Mouse (Mus musculus) MEL (cell line): Measurements from ENCODE around the gene Mpg. TPM values are rescaled to one million over a fixed set of nuclear protein-coding genes. Genes with fewer than 3 reads are reported as not detected.

Source experiments
- DNase-seq: peaks from one replicate; pipeline ENCODE4 v3.0.0; 2011; ENCODE audit warnings: low read depth, low spot score
- H3K27ac ChIP-seq: 2 replicates; pipeline ENCODE4 v1.5.1; 2012; ENCODE audit warnings: low read depth, mild to moderate bottlenecking, control low read depth, low read length, moderate library complexity; ENCODE audit not compliant: control insufficient read depth
- H3K27me3 ChIP-seq, 2 experiments: fragments of 150-350 bp in 1 of 2; sonication (generic) in 1 of 2; 2 replicates each; pipeline ENCODE4 v1.6.1; 2012; ENCODE audit warnings: low read length in 2 of 2, mild to moderate bottlenecking in 2 of 2, improper control_type of control experiment in 1 of 2, moderate library complexity in 1 of 2; ENCODE audit not compliant: insufficient read depth in 2 of 2, control insufficient read depth in 1 of 2
- H3K36me3 ChIP-seq, 2 experiments: 2 replicates each; pipeline ENCODE4 v1.6.1; 2012 to 2014; ENCODE audit warnings: low read length in 2 of 2, improper control_type of control experiment in 1 of 2, inconsistent platforms in 1 of 2, mild to moderate bottlenecking in 1 of 2; ENCODE audit not compliant: insufficient read depth in 2 of 2, control insufficient read depth in 1 of 2
- H3K4me1 ChIP-seq, 2 experiments: fragments of 150-350 bp in 1 of 2; sonication (generic) in 1 of 2; 2 replicates each; pipeline ENCODE4 v1.6.1; 2012; ENCODE audit warnings: low read length in 2 of 2, improper control_type of control experiment in 1 of 2, mild to moderate bottlenecking in 1 of 2; ENCODE audit not compliant: insufficient read depth in 2 of 2, control insufficient read depth in 1 of 2
- H3K4me3 ChIP-seq, 2 experiments: fragments of 150-350 bp in 1 of 2; sonication (generic) in 1 of 2; 2 replicates each; pipeline ENCODE4 v1.5.1; 2012; ENCODE audit warnings: low read depth in 2 of 2, low read length in 2 of 2, mild to moderate bottlenecking in 2 of 2, moderate library complexity in 2 of 2, control low read depth in 1 of 2, improper control_type of control experiment in 1 of 2; ENCODE audit not compliant: control insufficient read depth in 1 of 2, insufficient read depth in 1 of 2
- H3K79me2 ChIP-seq: 2 replicates; pipeline ENCODE4 v1.6.1; 2012; ENCODE audit warnings: mild to moderate bottlenecking, low read length, moderate library complexity; ENCODE audit not compliant: control insufficient read depth, poor library complexity, insufficient read depth
- H3K9ac ChIP-seq: 2 replicates; pipeline ENCODE4 v1.6.1; 2012; ENCODE audit warnings: low read depth, mild to moderate bottlenecking, control low read depth, low read length, moderate library complexity; ENCODE audit not compliant: control insufficient read depth, poor library complexity, severe bottlenecking
- H3K9me3 ChIP-seq: fragments of 150-350 bp; sonication (generic); replicated peaks from 2 replicates; pipeline ENCODE4 v1.6.1; 2012; ENCODE audit warnings: mild to moderate bottlenecking, low read length, improper control_type of control experiment, moderate library complexity; ENCODE audit not compliant: insufficient read depth
- BHLHE40 ChIP-seq: IDR thresholded peaks from 2 replicates; pipeline ENCODE4 v1.6.1; 2012; ENCODE audit warnings: low read depth, mild to moderate bottlenecking, inconsistent platforms, low read length, improper control_type of control experiment, borderline replicate concordance
- CHD2 ChIP-seq: IDR thresholded peaks from 2 replicates; pipeline ENCODE4 v1.6.1; 2011; ENCODE audit warnings: low read length, improper control_type of control experiment
- E2F4 ChIP-seq: IDR thresholded peaks from 2 replicates; pipeline ENCODE4 v1.6.1; 2011; ENCODE audit warnings: low read depth, low read length, improper control_type of control experiment, borderline replicate concordance
- ETS1 ChIP-seq: IDR thresholded peaks from 2 replicates; pipeline ENCODE4 v1.6.1; 2012; ENCODE audit warnings: low read depth, mild to moderate bottlenecking, inconsistent platforms, low read length, improper control_type of control experiment, moderate library complexity
- GABPA ChIP-seq: IDR thresholded peaks from 2 replicates; pipeline ENCODE4 v1.6.1; 2012; ENCODE audit warnings: low read depth, mild to moderate bottlenecking, inconsistent platforms, low read length, improper control_type of control experiment, moderate library complexity
- KAT2A ChIP-seq: conservative IDR thresholded peaks from 2 replicates; pipeline ENCODE4 v1.6.1; 2012; ENCODE audit warnings: low read depth, low read length, improper control_type of control experiment, inconsistent platforms
- MAFK ChIP-seq: IDR thresholded peaks from 2 replicates; pipeline ENCODE4 v1.6.1; 2011; ENCODE audit warnings: low read depth, mild to moderate bottlenecking, low read length, improper control_type of control experiment, borderline replicate concordance
- MAX ChIP-seq: IDR thresholded peaks from 2 replicates; pipeline ENCODE4 v1.6.1; 2011; ENCODE audit warnings: low read length, improper control_type of control experiment
- MAZ ChIP-seq: IDR thresholded peaks from 2 replicates; pipeline ENCODE4 v1.6.1; 2012; ENCODE audit warnings: low read depth, mild to moderate bottlenecking, inconsistent platforms, low read length, improper control_type of control experiment
- MXI1 ChIP-seq: IDR thresholded peaks from 2 replicates; pipeline ENCODE4 v1.6.1; 2011; ENCODE audit warnings: mild to moderate bottlenecking, low read depth, low read length, improper control_type of control experiment
- MYB ChIP-seq: IDR thresholded peaks from 2 replicates; pipeline ENCODE4 v1.6.1; 2011; ENCODE audit warnings: mild to moderate bottlenecking, low read depth, low read length, improper control_type of control experiment
- MYC ChIP-seq: IDR thresholded peaks from 2 replicates; pipeline ENCODE4 v1.6.1; 2011; ENCODE audit warnings: low read depth, mild to moderate bottlenecking, low read length, improper control_type of control experiment, moderate library complexity
- NELFE ChIP-seq: IDR thresholded peaks from 2 replicates; pipeline ENCODE4 v1.6.1; 2011; ENCODE audit warnings: low read depth, low read length, improper control_type of control experiment
- POLR2AphosphoS2 ChIP-seq: IDR thresholded peaks from 2 replicates; pipeline ENCODE4 v1.6.1; 2011; ENCODE audit warnings: low read length, improper control_type of control experiment
- RAD21 ChIP-seq: IDR thresholded peaks from 2 replicates; pipeline ENCODE4 v1.6.1; 2011; ENCODE audit warnings: mild to moderate bottlenecking, low read depth, low read length, improper control_type of control experiment
- RCOR1 ChIP-seq: IDR thresholded peaks from 2 replicates; pipeline ENCODE4 v1.6.1; 2012; ENCODE audit warnings: low read depth, mild to moderate bottlenecking, inconsistent platforms, low read length, improper control_type of control experiment
- SMC3 ChIP-seq: IDR thresholded peaks from 2 replicates; pipeline ENCODE4 v1.6.1; 2011; ENCODE audit warnings: low read depth, low read length, improper control_type of control experiment
- TAL1 ChIP-seq: IDR thresholded peaks from 2 replicates; pipeline ENCODE4 v1.6.1; 2012; ENCODE audit warnings: mild to moderate bottlenecking, inconsistent platforms, low read length, moderate library complexity, mixed read lengths
- TBP ChIP-seq: IDR thresholded peaks from 2 replicates; pipeline ENCODE4 v1.8.0; 2011; ENCODE audit warnings: low read depth, low read length, improper control_type of control experiment
- UBTF ChIP-seq: IDR thresholded peaks from 2 replicates; pipeline ENCODE4 v1.6.1; 2012; ENCODE audit warnings: low read depth, mild to moderate bottlenecking, inconsistent platforms, low read length, improper control_type of control experiment, moderate library complexity, borderline replicate concordance; ENCODE audit not compliant: insufficient read depth
- ZC3H11A ChIP-seq: IDR thresholded peaks from 2 replicates; pipeline ENCODE4 v1.6.1; 2012; ENCODE audit warnings: low read depth, mild to moderate bottlenecking, inconsistent platforms, low read length, improper control_type of control experiment
- ZKSCAN1 ChIP-seq: IDR thresholded peaks from 2 replicates; pipeline ENCODE4 v1.6.1; 2012; ENCODE audit warnings: low read depth, mild to moderate bottlenecking, inconsistent platforms, low read length, improper control_type of control experiment, moderate library complexity
- polyA plus RNA-seq, 2 experiments: library from polyadenylated mRNA; stranded (reverse) in 1 of 2; unstranded in 1 of 2; fragments of >175 nt in 1 of 2; fragments of >200 nt in 1 of 2; gene quantifications; 2 replicates each; pipeline versions ENCODE4 v1.2.1 to v1.2.4; 2012; ENCODE audit warnings: low replicate concordance in 2 of 2, low read depth in 1 of 2; ENCODE audit not compliant: insufficient read length in 2 of 2, insufficient read depth in 1 of 2, missing spikeins in 1 of 2
- total RNA-seq: library from RNA; depleted of rRNA; stranded (reverse); fragments of 300-350 nt; gene quantifications from 2 replicates; pipeline ENCODE4 v1.2.3, GENCODE M21; 2012

The Mpg gene
- total and polyA plus RNA-seq, 3 experiments, result 42.0 to 43.2 TPM; not detected in 1

DNA sequence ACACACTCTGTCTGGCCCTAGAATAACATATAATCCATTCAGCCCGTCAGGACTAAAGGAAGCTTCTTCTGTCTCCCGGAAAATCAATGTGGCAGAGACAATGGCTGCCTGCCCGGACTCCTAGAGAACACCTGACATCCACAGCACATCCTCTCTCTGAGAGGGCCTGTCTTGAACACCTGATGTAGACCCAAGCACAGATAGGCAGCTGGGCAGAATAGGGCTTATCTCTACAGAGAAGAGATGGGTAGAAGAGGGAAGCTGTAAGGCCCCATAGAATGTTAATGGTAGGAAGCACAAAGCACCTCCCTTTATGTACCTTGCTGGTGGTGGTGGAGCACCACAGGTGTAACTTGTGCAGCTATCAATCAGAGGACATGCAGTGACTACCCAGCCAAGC, 15.9 kb downstream of the Mpg start (continued):
- TF ChIP-seq MYB, result no peak
- TF ChIP-seq MYC, result no peak
- TF ChIP-seq TAL1, result peak; percentile 47
- no peak for TF ChIP-seq MAZ
- no peak for TF ChIP-seq GABPA
- TF ChIP-seq BHLHE40, result no peak
- TF ChIP-seq SMC3, result no peak
- no peak for TF ChIP-seq MAX
- no peak for TF ChIP-seq POLR2AphosphoS2
- no peak for TF ChIP-seq KAT2A
- TF ChIP-seq RCOR1, result peak; percentile 42; the same call in 1 of the 2 replicates
- TF ChIP-seq MXI1, result no peak

DNA sequence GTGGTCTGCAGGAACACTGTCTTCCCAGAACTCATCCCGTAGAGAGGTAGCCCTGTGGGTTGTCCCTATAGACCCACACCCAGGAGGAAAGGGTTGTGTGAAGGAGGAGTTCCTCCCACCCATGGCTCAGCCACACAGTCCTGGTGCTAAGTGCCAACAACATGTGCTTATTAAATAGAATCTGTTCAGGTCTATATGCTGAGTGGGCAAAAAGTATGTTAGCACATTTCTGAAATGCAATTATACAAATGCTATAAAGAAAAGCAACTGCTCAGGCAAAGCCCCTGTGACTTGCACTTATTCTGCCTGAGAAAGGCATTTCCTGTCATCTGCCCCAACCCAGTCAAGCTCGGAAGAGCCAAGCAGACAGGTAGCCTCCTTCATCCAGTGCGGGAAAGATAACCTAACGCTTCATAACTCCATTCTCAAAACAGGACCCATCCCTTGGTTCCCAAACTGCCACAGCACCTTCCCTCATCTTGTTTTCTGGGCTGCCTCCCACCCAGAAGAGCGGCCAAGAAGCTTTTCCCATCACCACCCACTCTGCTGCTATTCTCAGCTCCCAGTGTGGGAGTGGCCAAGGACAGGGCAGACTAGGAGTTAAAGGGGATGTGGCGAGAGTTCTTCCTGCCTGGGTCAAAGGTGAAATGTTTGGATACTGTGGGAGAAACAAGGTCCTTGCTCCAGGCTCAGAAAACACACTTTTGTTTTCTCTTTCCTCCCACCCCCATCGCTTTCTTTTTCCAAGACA, 17.1 kb downstream of the Mpg start:
- no peaks in the 10 kb centered on the region for H3K27me3 ChIP-seq
- no peaks in the 10 kb centered on the region for H3K79me2 ChIP-seq
- H3K9ac ChIP-seq, result no peak overlapping the region
- TF ChIP-seq UBTF (no peak), CHD2 (no peak), TBP (no peak), MAFK (peak; percentile 14; the same call in 1 of the 2 replicates), ETS1 (no peak), TAL1 (no peak), MYC (no peak)
- H3K36me3 ChIP-seq, result peaks cover 0 to 35% of the 10 kb centered on the region in 2 experiments; a peak in 2 of 4 replicates
- H3K4me1 ChIP-seq, result peaks cover 25 to 44% of the 10 kb centered on the region in 2 experiments
- DNase-seq, result no peak
- no peak overlapping the region for H3K4me3 ChIP-seq
- no peak overlapping the region for H3K27ac ChIP-seq
- H3K9me3 ChIP-seq, result no peaks in the 10 kb centered on the region

DNA sequence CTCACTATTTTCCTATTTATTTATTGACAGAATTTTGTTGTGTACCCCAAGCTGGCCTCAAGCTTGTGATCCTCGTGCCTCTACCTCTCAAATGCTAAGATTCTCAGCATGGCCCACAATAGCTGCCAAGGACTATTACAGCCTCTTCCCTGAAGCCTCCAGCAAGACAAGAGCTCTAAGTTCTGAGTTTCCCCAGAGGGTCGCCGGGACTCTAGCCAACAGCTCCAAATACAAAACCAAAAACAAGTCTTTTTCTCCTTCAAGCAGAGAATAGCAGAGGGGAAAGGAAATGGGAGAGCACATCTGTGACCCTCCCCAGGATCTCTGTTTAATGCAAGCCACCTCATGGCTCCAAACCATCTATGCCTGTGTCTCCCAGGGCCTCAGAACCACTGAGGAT, 17.8 kb downstream of the Mpg start:
- no peak overlapping the region for H3K4me3 ChIP-seq
- H3K27ac ChIP-seq, result no peak overlapping the region
- DNase-seq, result no peak
- no peaks in the 10 kb centered on the region for H3K27me3 ChIP-seq
- no peaks in the 10 kb centered on the region for H3K79me2 ChIP-seq
- peaks cover 0 to 40% of the 10 kb centered on the region in 2 experiments; a peak in 2 of 4 replicates for H3K36me3 ChIP-seq
- TF ChIP-seq MAZ (no peak), NELFE (no peak), SMC3 (no peak), E2F4 (no peak), ZKSCAN1 (no peak), RAD21 (no peak), KAT2A (no peak), ZC3H11A (no peak), MYC (no peak), TAL1 (no peak), MAX (no peak)
- H3K9me3 ChIP-seq, result no peaks in the 10 kb centered on the region
- no peak overlapping the region for H3K9ac ChIP-seq
- H3K4me1 ChIP-seq, result peaks cover 27 to 44% of the 10 kb centered on the region in 2 experiments
